Mouse (Mus musculus) thymus, postnatal 14 days (tissue): ENCODE data around the gene Banp.

Source experiments
- DNase-seq: peaks from one replicate; pipeline ENCODE4 v3.0.0; 2021

Gene Banp

DNA sequence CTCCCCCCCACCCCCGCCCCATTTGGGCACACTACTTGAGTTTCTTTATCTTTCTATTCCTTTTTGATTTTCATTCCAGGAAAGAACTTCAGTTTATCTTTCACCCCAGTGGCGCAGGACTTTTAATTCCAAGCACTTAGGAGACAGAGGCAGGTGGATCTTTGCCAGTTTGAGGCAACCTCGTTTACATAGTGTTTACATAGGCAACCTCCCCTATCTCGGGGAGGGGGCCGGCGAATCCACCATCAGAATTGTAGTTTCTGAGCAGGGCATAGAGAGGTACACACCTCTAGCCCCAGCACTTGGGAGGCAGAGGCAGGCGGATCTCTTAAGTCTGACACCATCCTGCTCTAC, 2.1 kb downstream of the Banp start:
- DNase-seq, result no peak

DNA sequence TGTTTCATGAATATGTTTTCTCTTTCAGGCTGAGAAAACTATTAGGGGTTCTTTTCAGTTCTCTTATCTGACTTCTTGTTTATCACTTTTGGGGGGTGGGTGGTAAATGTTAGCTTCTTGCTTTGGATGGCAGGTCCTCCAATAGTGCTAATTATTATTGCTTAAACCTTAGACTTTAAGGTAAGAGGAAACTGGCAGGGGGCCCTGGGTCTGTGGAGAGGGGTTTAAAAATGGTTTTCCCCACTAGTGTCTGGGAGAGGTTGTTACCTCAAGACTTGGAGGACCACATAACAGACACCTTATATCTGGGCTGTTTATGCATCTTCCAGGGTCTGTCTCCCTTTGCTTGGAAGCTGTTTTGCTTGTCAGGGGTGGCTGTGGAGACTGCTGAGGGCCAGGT, 2.6 kb downstream of the Banp start:
- no peak for DNase-seq

- DNase-seq, result no peak
These were observed 3.2 kb downstream of the Banp start for GRCm38 (mm10) chr8:121952800-121953199.

DNA sequence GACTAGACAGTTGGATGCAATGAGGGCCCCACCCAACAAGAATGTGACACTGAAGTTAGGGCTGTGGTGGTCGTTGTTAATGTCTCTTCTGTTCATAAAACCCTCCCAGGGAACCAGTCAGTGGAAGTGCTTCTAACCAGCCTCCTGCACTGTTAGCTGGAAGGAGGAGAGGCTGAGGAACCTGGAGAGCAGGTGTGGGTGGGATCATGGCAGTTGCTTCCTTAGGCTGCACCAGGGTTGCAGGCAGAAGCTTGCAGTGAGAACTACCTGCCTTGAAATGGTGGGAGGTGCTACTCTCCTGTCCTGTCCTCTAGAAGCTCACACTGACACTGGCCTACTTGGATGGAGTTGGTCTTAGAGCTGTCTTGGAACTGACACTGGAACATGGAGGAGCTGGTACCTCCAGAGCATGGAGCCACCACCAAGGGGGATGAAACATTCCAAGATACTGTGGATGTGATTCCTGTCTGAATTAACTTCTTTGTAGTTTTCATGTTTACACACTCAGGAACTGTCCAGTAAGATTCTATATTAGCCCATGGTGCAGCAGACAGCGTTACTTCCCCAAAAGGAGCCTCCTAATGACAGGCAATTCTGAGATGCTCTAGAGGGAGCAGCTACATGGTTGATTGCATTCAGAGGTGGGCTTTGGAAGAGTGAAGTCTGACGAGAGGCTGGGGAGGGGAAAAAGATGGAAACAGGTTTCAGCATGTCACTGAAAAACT, 4.4 kb downstream of the Banp start:
- no peak for DNase-seq

GRCm38 (mm10) chr8:121954981-121955555, 5.5 kb downstream of the Banp start:
- DNase-seq, result no peak

GRCm38 (mm10) chr8:121955825-121956500, 6.4 kb downstream of the Banp start:
- no peak for DNase-seq

- no peak for DNase-seq
These were observed 8.8 kb downstream of the Banp start for GRCm38 (mm10) chr8:121958395-121958794.

DNA sequence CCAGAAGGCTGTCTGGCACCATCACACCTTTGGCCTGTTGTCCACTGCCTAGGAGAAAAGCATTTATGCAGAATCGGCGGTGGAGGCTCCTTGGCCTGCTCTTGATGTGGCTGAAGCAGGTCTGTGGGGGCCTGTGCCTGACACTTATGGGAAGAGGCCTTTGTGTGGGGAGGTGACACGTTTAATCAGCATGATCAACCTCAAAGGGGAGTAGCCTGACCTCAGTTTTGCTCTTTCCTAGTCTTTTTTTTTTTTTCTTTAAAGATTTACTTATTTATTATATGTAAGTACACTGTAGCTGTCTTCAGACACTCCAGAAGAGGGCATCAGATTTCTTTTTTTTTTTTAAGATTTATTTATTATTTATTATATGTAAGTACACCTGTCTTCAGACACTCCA, 13.3 kb downstream of the Banp start:
- no peak for DNase-seq

DNA sequence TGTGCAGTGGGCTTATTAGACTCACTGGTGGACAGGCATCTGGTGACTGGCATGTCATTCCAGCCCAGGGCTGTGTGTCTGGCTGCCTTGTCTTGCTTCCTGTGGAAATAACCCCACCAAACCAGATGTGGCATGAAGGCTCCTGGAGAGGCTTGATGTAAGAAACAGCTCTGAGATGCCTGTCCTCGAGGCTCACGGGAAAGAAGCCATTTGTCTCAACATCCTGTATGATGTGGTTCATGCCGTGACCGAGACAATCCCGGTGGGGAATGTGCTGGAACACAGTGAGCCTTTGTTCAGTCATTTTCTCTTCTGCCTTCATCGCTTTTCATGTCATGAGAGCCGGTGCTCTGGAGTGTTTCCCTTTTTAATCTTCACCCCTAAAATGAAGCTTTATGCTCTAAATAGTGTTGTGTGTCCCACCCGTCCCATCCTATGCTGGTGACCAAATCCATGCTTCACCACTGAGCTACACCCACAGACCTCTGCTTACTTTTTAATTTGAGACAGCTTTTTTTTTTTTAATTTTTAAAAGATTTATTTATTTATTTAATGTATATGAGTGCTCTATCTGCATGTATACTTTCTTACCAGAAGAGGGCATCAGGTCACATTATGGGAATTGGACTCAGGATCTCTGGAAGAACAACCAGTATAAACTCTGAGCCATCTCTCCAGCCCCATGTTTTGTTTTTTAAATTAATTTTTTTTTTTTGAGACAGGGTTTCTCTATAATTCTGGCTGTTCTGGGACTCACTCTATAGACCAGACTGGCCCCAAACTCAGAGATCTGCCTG, 15.4 kb downstream of the Banp start:
- DNase-seq, result no peak

- DNase-seq, result no peak
These were observed 16.6 kb downstream of the Banp start for GRCm38 (mm10) chr8:121966110-121966509.

GRCm38 (mm10) chr8:121966714-121967448, 17.3 kb downstream of the Banp start:
- no peak for DNase-seq

DNA sequence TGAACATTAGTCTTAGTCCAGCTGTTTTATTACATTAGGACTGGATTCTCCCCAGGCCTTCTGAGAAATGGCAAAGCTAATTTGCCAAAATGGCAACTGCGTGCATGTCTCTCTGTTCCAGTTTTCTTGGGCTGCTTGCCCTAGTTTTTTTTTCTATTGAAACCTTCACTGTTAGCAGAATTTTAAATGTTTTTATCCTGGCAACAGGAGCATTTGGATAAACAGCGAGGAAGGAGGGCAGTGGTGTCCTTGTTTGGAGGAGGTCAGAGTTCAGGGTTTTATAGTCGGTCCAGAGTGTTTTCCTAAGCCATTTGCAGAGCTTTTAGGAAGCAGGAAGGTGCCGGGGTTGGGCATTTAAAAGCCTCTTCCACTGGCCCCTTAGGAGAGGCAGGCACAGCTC, 18.4 kb downstream of the Banp start:
- DNase-seq, result no peak

- peak; percentile 22 for DNase-seq
These were observed 19.0 kb downstream of the Banp start for GRCm38 (mm10) chr8:121968542-121968941.

GRCm38 (mm10) chr8:121970225-121970624, 20.7 kb downstream of the Banp start:
- no peak for DNase-seq

DNA sequence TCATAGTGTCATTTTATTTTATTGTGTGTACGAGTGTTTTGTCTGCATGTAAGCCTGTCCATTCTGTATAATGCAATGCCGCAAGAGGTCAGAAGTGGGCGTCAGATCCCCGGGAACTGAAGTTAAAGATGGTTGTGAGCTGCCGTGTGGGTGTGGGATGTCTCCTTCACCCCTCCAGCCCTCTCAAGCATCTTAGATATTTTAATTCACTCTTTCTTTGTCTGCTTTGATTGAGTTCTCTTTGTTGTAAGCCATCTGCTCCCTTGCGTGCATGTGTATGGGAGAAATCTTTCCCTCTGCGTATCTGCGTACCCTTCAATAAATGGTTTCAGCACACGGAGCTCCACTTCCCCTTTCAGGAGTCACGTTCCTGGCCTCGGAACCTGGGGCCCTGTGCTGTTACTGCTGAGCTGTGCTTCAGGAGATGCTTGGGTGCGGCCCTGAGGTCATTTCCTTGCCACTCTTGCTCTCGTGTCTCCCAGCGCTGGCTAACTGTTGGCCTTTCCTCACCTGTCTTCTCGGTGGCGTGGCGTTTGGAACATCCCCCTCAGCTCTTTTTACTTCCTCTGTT, 22.0 kb downstream of the Banp start:
- DNase-seq, result no peak

- no peak for DNase-seq
These were observed 24.4 kb downstream of the Banp start for GRCm38 (mm10) chr8:121973906-121974305.

DNA sequence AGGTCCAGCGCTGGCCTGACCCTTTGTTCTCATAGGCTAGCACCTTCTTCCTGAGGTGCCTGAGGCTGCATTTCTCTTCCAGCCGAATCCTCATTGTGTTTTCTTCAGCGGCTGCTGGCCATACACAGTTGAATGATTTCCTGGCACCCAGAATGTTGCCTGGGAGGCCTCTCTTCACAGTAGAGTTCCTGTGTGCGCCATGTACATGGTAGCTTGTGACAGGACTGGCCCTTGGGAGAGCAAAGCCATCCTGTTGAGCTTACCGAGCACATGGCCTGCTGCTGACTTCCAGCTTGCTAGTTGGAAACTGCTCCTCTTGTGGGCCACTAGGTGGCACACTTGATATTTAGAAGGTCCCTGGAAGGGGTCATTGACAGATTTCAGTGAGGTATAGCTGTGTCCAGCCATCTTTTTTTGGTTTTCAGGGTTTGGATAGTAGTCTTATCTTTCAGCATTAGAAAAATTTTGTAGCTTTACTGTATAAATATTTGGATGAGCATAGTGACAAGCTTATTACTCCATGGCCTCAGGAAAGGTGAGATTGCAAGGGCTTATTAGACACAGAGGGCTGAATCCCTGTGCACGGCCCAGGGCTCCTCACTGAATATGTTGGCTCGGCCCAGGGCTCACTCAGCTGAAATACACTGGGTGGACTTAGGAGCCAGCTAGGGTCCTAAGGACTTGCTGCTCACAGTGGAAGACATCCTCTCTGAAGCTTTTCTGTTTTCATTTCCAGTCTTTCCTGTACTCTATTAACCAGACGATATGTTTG, 28.5 kb downstream of the Banp start:
- peak; percentile 14 for DNase-seq

GRCm38 (mm10) chr8:121978670-121979069, 29.1 kb downstream of the Banp start:
- no peak for DNase-seq

DNA sequence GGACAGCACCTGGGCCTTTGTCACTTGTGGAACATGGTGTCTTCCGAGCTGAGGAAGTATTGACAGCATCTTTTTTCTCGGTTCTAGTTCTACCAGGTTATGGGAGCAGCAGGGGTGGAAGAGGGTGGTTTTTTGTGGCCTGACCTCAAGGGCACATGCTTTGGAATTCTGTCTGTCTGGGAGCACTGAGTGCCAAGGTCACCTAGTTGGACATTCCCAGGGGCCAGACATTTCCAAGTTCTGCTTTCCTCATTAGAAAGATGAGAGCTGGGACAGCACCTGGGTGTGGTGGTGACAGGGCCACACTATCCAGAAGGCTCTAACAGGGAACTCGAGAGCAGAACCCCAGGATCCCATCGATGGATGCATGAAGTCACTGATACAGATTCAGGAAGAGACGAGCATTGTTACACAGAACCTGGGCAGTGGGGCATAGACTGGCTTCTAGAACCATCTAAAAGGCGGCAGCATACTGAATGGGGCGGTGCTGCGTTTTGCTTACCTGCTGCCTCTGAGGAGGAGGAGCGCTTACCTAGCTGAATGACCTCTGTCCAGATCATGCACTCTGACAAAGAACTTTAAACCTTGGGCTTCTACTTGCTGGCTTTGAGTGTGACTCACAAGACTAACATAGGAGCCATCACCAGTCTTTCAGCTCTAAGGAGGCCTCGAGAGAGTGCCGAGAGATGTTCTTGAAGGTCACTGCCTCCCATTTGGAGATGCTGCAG, 31.4 kb downstream of the Banp start:
- DNase-seq, result no peak

DNA sequence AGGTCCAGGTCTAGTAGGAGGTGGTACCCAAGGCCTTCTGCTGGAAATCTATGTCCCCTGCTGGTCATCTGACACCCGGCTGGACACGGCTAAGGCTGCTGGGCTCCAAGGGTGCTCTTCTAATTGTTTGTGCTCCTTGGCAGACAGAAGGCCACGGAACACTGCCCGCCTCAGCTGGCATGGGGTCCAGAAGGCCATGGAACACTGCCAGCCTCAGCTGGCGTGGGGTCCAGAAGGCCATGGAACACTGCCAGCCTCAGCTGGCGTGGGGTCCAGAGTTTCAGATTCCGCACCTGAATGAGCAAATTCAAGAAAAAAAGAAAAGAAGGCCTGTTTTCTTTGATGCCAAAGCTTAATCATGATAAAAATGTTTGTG, 32.0 kb downstream of the Banp start:
- no peak for DNase-seq

GRCm38 (mm10) chr8:121985673-121986072, 36.1 kb downstream of the Banp start:
- DNase-seq, result no peak
